Mouse (Mus musculus) lung, postnatal 0 days (tissue): ENCODE data around the gene Lmntd1. TPM values are rescaled to one million over a fixed set of nuclear protein-coding genes. Genes with fewer than 3 reads are reported as not detected.

Experiments
- ATAC-seq: fragments of 200-750 bp; cut with Nextera tagmentation; 2 replicates; pipeline ENCODE4 v1.8.0; 2017; ENCODE audit warnings: moderate library complexity
- DNase-seq: peaks from one replicate; pipeline ENCODE4 v3.0.0-alpha.2; 2016; ENCODE audit warnings: low spot score
- H3K27ac ChIP-seq: fragments of 300-500 bp; sonication (generic); 2 replicates; pipeline ENCODE4 v1.5.1; 2014; ENCODE audit warnings: antibody characterized with exemption, mild to moderate bottlenecking, low read length, mixed read lengths
- H3K27me3 ChIP-seq: fragments of 300-500 bp; sonication (generic); replicated peaks from 2 replicates; pipeline ENCODE4 v1.6.1; 2014; ENCODE audit warnings: low read length, mixed read lengths; ENCODE audit not compliant: insufficient read depth
- H3K36me3 ChIP-seq: fragments of 300-500 bp; sonication (generic); 2 replicates; pipeline ENCODE4 v1.6.1; 2014; ENCODE audit warnings: low read length, mixed read lengths; ENCODE audit not compliant: insufficient read depth
- H3K4me1 ChIP-seq: fragments of 300-500 bp; sonication (generic); 2 replicates; pipeline ENCODE4 v1.6.1; 2014; ENCODE audit warnings: antibody characterized with exemption, low read depth, low read length, mixed read lengths; ENCODE audit not compliant: insufficient read depth
- H3K4me2 ChIP-seq: fragments of 300-500 bp; sonication (generic); replicated peaks from 2 replicates; pipeline ENCODE4 v1.6.1; 2014; ENCODE audit warnings: low read depth, mild to moderate bottlenecking, low read length, moderate library complexity, mixed read lengths
- H3K4me3 ChIP-seq: fragments of 300-500 bp; sonication (generic); 2 replicates; pipeline ENCODE4 v1.5.1; 2014; ENCODE audit warnings: low read depth, low read length
- H3K9ac ChIP-seq: fragments of 300-500 bp; sonication (generic); replicated peaks from 2 replicates; pipeline ENCODE4 v1.6.1; 2014; ENCODE audit warnings: low read depth, mild to moderate bottlenecking
- H3K9me3 ChIP-seq: fragments of 300-500 bp; sonication (generic); 2 replicates; pipeline ENCODE4 v1.6.1; 2016; ENCODE audit warnings: low read length, mixed read lengths
- CTCF ChIP-seq: IDR thresholded peaks from 2 replicates; pipeline ENCODE4 v1.5.1; 2016; ENCODE audit warnings: antibody characterized with exemption, mild to moderate bottlenecking
- EP300 ChIP-seq: IDR thresholded peaks from 2 replicates; pipeline ENCODE4 v1.6.1; 2016; ENCODE audit warnings: antibody characterized with exemption, mild to moderate bottlenecking, control low read depth
- WGBS: fragments of 180-500 bp; shearing (Covaris S2); extraction: QIAGEN DNeasy Blood & Tissue Kit; methylation state at CpG from one replicate; pipeline ENCODE4 v1.1.7; 2014; 5-methylcytosine and 5-hydroxymethylcytosine counted together
- polyA plus RNA-seq: library from polyadenylated mRNA; unstranded; fragments of >200 nt; fragmentation: Nextera tagmentation; extraction: Ambion mirVana; gene quantifications from 2 replicates; pipeline ENCODE4 v1.2.1, GENCODE M21; 2015

Lmntd1 gene
- polyA plus RNA-seq, 1 experiment from 2014 or later = 0.74 TPM

DNA sequence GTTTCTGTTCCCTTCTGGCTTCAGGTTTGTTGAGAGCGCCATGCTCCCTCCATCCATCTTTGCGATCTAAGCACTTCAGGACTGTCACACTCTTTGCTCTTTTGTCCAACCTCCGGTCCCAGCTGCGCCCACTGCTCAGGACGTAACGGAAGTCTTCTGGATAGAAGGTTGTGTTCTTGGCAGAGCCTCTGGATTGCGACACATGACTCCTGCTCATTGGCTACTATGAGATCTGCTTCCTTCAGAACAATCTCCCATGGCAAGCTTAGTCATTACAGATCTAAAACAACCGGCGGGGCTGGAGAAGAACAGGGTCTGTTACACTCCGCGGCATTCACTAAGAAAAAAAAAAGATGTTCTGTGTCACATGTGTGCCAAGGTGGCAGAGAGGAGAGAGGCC is 247.6 kb downstream of the Lmntd1 start:
- Histone ChIP-seq H3K36me3 (no peaks in the 10 kb centered on the region), H3K9me3 (no peaks in the 10 kb centered on the region), H3K27ac (no peak overlapping the region), H3K27me3 (no peaks in the 10 kb centered on the region), H3K4me3 (no peak overlapping the region), H3K9ac (no peak overlapping the region), H3K4me1 (no peaks in the 10 kb centered on the region), H3K4me2 (no peak overlapping the region)
- no peak for TF ChIP-seq EP300
- no peak for TF ChIP-seq CTCF
- 82% methylated on average over 11 of the region's 11 CpGs for WGBS
- ATAC-seq (peak; percentile 37; the same call in 1 of the 2 replicates), DNase-seq (peak; percentile 59)

DNA sequence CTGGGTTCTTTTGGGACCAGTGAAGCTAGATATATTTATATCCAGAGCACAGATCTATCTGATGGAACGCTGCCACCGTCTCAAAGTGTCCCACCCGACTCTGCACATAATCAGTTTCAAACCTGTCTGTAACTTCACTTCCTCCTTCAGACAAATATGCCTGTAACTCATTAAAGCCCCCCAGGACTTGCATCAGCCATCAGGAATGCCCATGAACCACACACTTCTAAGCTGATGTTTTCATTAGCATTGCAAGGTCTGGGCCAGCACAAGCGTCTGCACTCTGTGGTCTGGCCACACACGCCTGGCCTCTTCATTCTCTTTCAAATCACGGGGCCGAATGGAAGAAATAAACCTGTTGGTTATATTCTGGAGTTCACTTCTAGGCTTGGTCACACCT is 250.4 kb downstream of the Lmntd1 start:
- Histone ChIP-seq H3K9me3 (no peaks in the 10 kb centered on the region), H3K4me2 (no peak overlapping the region), H3K27me3 (no peaks in the 10 kb centered on the region), H3K27ac (no peak overlapping the region), H3K9ac (no peak overlapping the region), H3K36me3 (no peaks in the 10 kb centered on the region), H3K4me1 (no peaks in the 10 kb centered on the region; the same call in 1 of the 2 replicates), H3K4me3 (no peak overlapping the region)
- TF ChIP-seq EP300 (no peak), CTCF (no peak)
- no peak for ATAC-seq
- 62% methylated on average over 7 of the region's 7 CpGs for WGBS
- DNase-seq = no peak

DNA sequence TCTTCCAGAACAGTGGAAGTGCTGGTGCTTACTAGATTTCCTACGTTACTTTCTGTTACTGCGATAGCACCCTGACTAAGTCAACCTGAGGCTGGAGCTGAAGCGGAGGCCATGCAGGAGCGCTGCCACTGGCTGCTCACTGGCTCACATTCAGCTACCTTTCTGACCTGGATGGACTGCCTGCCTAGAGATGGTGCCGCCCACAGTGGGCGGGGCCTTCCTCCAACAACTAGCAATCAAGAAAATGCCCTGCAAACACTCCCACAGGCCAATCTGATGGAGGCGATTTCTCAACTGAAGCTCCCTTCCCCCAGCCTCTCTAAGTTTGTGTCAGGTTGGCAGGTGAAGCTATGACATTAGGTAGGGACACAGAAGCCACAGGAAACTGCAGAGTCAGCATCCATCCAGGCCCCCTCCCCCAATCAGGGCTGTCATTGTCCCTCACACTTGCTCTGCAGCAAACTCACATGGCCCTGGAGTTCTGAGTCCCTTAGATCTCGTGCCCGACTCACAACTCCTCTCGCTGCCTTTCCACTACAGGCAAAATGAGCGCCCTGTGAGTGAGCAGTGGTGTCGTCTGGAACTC is 252.9 kb downstream of the Lmntd1 start:
- 74% methylated on average over 12 of the region's 12 CpGs for WGBS
- H3K9me3 ChIP-seq = no peaks in the 10 kb centered on the region
- H3K9ac ChIP-seq = no peak overlapping the region
- DNase-seq (peak; percentile 56), ATAC-seq (peak; percentile 75)
- TF ChIP-seq EP300 = no peak
- TF ChIP-seq CTCF = no peak
- H3K27ac ChIP-seq = no peak overlapping the region
- H3K4me1 ChIP-seq = no peaks in the 10 kb centered on the region; the same call in 1 of the 2 replicates
- no peak overlapping the region for H3K4me2 ChIP-seq
- no peaks in the 10 kb centered on the region for H3K36me3 ChIP-seq
- no peak overlapping the region for H3K4me3 ChIP-seq
- H3K27me3 ChIP-seq = no peaks in the 10 kb centered on the region

DNA sequence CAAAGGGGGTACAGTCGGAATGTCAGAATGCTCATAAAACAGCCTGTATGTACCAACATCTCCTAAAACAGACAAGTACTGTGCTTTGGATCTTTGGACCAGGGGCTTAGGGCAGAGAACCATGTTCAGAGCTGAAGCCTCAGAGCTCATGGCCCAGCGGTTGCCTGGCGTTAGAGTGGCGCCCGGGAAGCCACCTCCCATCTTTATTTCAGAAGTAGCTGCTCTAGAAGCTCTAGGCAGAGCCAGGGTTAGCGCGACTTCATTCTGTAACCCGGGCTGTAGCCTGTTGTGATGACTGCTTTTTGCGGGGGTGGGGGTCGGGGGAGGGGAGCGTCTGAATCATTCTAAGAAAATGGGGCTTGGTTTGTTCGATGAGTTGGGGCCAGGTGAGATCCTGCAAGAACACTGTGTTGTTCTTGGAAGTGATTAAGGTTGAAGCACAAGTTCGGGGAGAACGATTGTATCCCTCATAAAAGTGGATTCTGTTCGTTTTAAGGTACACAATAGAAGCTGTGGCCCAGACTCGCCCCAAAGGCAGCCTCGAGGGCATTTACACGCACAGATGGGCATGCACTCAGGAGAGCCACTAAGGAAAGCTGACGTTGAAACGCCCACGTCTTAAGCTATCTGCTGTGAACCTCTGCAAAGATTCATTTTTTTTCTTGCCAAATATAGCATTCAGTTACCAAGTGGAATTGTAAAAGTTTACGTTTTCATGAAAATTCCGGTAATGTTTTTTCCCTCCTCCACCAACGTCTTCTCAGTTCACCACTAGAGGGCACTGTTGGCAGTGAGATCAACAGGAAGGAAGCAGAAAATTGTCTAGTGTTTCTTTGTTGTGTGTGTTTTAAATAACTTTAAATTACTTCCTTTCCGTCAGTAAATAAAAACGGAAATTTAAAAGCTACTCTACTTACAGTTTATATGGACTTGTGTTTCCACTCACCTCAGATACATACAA is 254.4 kb downstream of the Lmntd1 start:
- Histone ChIP-seq H3K9me3 (no peaks in the 10 kb centered on the region), H3K36me3 (no peaks in the 10 kb centered on the region), H3K27ac (no peak overlapping the region), H3K4me2 (no peak overlapping the region), H3K27me3 (no peaks in the 10 kb centered on the region), H3K9ac (no peak overlapping the region), H3K4me3 (no peak overlapping the region), H3K4me1 (no peaks in the 10 kb centered on the region; the same call in 1 of the 2 replicates)
- 0 out of 2 replicates have a peak, but pooled peaks have one; percentile 30 for TF ChIP-seq EP300
- peak; percentile 87 for TF ChIP-seq CTCF
- 39% methylated on average over 26 of the region's 26 CpGs for WGBS
- DNase-seq (peak; percentile 88), ATAC-seq (no peak)

DNA sequence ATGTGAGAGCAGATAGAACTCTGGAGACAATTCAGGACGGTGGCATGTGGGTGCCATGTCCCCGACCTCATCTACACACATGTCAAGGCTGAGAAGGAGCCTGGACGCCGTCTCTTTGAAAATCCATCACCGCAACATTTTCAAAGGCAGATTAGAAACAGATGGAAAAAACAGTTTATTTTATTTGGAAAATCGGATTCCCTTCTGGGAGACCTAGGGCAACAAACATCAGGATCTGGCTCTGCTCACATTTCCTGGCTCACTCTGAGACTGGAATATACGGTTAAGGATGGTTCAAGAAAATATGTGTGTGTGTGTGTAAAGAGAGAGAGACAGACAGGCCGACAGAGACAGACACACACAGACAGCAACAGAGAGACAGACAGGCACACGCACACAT is 256.1 kb downstream of the Lmntd1 start:
- no peaks in the 10 kb centered on the region; the same call in 1 of the 2 replicates for H3K4me1 ChIP-seq
- no peak overlapping the region for H3K27ac ChIP-seq
- no peak for ATAC-seq
- no peak overlapping the region for H3K4me3 ChIP-seq
- DNase-seq = no peak
- H3K27me3 ChIP-seq = no peaks in the 10 kb centered on the region
- TF ChIP-seq CTCF (no peak), EP300 (no peak)
- H3K9me3 ChIP-seq = no peaks in the 10 kb centered on the region
- H3K9ac ChIP-seq = no peak overlapping the region
- no peaks in the 10 kb centered on the region for H3K36me3 ChIP-seq
- 47% methylated on average over 9 of the region's 9 CpGs for WGBS
- H3K4me2 ChIP-seq = no peak overlapping the region

DNA sequence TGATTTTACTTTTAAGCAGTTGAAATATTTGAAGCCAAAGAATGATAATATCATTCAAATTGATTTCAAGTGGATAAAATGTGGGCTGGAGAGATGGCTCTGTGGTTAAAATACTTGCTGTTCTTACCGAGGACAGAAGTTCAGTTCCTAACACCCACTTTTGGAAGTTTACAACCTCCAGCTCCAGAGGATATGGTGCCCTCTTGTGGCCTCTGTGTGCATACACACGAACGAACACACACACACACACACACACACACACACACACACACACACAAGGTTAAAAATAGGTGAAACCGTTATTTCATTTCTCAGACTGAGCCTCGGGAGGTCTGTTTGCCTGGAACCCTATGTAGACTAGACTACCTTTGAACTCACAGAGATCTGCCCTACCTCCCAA is 260.3 kb downstream of the Lmntd1 start:
- TF ChIP-seq CTCF (peak; percentile 11; the same call in 1 of the 2 replicates), EP300 (no peak)
- Histone ChIP-seq H3K4me1 (no peaks in the 10 kb centered on the region), H3K4me2 (no peak overlapping the region), H3K27me3 (no peaks in the 10 kb centered on the region), H3K9ac (no peak overlapping the region), H3K27ac (no peak overlapping the region), H3K9me3 (no peaks in the 10 kb centered on the region), H3K36me3 (no peaks in the 10 kb centered on the region), H3K4me3 (no peak overlapping the region)
- WGBS = 91% methylated on average over 5 of the region's 5 CpGs
- ATAC-seq (no peak), DNase-seq (no peak)
